In genomic region chr1:155052761-155053166, GRCm38 (mm10) we compare ENCODE assay signal across 9 mouse cellular contexts. TPM values are rescaled to one million over a fixed set of nuclear protein-coding genes. Genes with fewer than 3 reads are reported as not detected.
A peak's percentile ranks its signal among the peaks of the same experiment; 100 is the strongest.
DNase-seq lines count a peak whose midpoint lies in the region; ATAC-seq and TF ChIP-seq lines count a peak whose summit lies in the region.
"Had no signal": no experiment of that assay in that cellular context is flagged by ENCODE, and none has a peak within 500 bp of the region (broad histone marks: within the 10 kb centered on the region; RNA-seq: fewer than 3 reads in every experiment).

No protein-coding gene starts in this region.

- peak overlapping the region; percentile 35 for H3K27ac ChIP-seq in gastrocnemius, adult 2 months
- peak overlapping the region; percentile 67; the same call in 1 of the 2 replicates for H3K27ac ChIP-seq in neural tube, embryonic 11.5 days (ENCODE audit: low read depth, low read length)
- peak overlapping the region; percentile 49 for H3K27ac ChIP-seq in limb, embryonic 14.5 days (replicated peaks; ENCODE audit: low read depth, low read length)
- H3K27ac ChIP-seq in liver, embryonic 12.5 days, result no peak overlapping the region

- TF ChIP-seq POLR2A in limb, embryonic 14.5 days (IDR thresholded peaks at IDR 0.05; ENCODE audit: borderline replicate concordance, extremely low read depth, insufficient read depth, insufficient read length), result no peak

- H3K9ac ChIP-seq in neural tube, embryonic 11.5 days (ENCODE audit: low read length), result peak overlapping the region; percentile 26; the same call in 1 of the 2 replicates
- H3K9ac ChIP-seq in limb, embryonic 14.5 days (ENCODE audit: low read depth, low read length, severe bottlenecking), result no peak overlapping the region
- no peak overlapping the region for H3K9ac ChIP-seq in liver, embryonic 12.5 days

- H3K9me3 ChIP-seq in neural tube, embryonic 11.5 days (ENCODE audit: control insufficient read depth, low read length), result no peaks in the 10 kb centered on the region
- H3K9me3 ChIP-seq in limb, embryonic 14.5 days (ENCODE audit: control insufficient read depth, low read length), result no peaks in the 10 kb centered on the region
- H3K9me3 ChIP-seq in liver, embryonic 12.5 days (replicated peaks), result no peaks in the 10 kb centered on the region

- DNase-seq in gastrocnemius, adult 2 months, result no peak
- DNase-seq in gastrocnemius, adult 8-10 months (ENCODE audit: low spot score in 2 of 2), result no peak
- no peak for DNase-seq in neural tube, embryonic 11.5 days (ENCODE audit: low spot score)
- DNase-seq in neural tube, embryonic 10.5 days (ENCODE audit: extremely low spot score, low spot score), result no peak
- DNase-seq in limb, embryonic 14.5 days (ENCODE audit: low spot score), result no peak
- no peak for DNase-seq in liver
- no peak for DNase-seq in testis, postnatal 14 days (ENCODE audit: low spot score)
- DNase-seq: thymus, postnatal 4 days had no signal

- no peak for ATAC-seq in neural tube, embryonic 11.5 days (ENCODE audit: insufficient read depth, low FRiP score, low TSS enrichment)
- ATAC-seq in limb, embryonic 14.5 days (ENCODE audit: low FRiP score, low read depth), result no peak
- ATAC-seq in liver, embryonic 12.5 days, result no peak

- WGBS in neural tube, embryonic 11.5 days, result 23% methylated on average over 9 of the region's 9 CpGs
- 29% methylated on average over 9 of the region's 9 CpGs for WGBS in limb, embryonic 14.5 days
- 50% methylated on average over 9 of the region's 9 CpGs for WGBS in liver, embryonic 12.5 days (ENCODE audit: insufficient replicate concordance)

- peaks cover 24% of the 10 kb centered on the region for H3K4me1 ChIP-seq in neural tube, embryonic 11.5 days (ENCODE audit: control insufficient read depth, insufficient read depth, low read length)
- H3K4me1 ChIP-seq in limb, embryonic 14.5 days (ENCODE audit: control insufficient read depth, insufficient read depth, low read length), result peaks cover 43% of the 10 kb centered on the region
- peaks cover 39% of the 10 kb centered on the region for H3K4me1 ChIP-seq in liver, embryonic 12.5 days

- intact Hi-C loops in gastrocnemius, adult 2 months (cut with DNase I), result loop anchor here (10.0 kb wide), 1 partner anchor 482 kb away; no protein-coding TSS in a partner anchor

- H3K27me3 ChIP-seq in neural tube, embryonic 11.5 days (ENCODE audit: control insufficient read depth, insufficient read depth, low read length), result no peaks in the 10 kb centered on the region
- no peaks in the 10 kb centered on the region for H3K27me3 ChIP-seq in limb, embryonic 14.5 days (ENCODE audit: control insufficient read depth, insufficient read depth, low read length)
- no peaks in the 10 kb centered on the region for H3K27me3 ChIP-seq in liver, embryonic 12.5 days (replicated peaks)

- no peak overlapping the region for H3K4me2 ChIP-seq in neural tube, embryonic 11.5 days (ENCODE audit: low read depth)
- H3K4me2 ChIP-seq in limb, embryonic 14.5 days (replicated peaks; ENCODE audit: low read depth, low read length, severe bottlenecking), result no peak overlapping the region
- H3K4me2 ChIP-seq in liver, embryonic 12.5 days, result no peak overlapping the region

- no peaks in the 10 kb centered on the region for H3K36me3 ChIP-seq in neural tube, embryonic 11.5 days (ENCODE audit: control insufficient read depth, insufficient read depth, low read length)
- no peaks in the 10 kb centered on the region for H3K36me3 ChIP-seq in limb, embryonic 14.5 days (ENCODE audit: control insufficient read depth, insufficient read depth, low read length)
- H3K36me3 ChIP-seq in liver, embryonic 12.5 days, result no peaks in the 10 kb centered on the region

- no peak for TF ChIP-seq CTCF in gastrocnemius, adult 2 months (IDR thresholded peaks at IDR 0.05)

- H3K4me3 ChIP-seq in gastrocnemius, adult 2 months, result no peak overlapping the region
- H3K4me3 ChIP-seq in neural tube, embryonic 11.5 days (ENCODE audit: low read depth, low read length), result no peak overlapping the region
- no peak overlapping the region for H3K4me3 ChIP-seq in limb, embryonic 14.5 days (replicated peaks; ENCODE audit: low read length)
- H3K4me3 ChIP-seq in liver, embryonic 12.5 days, result no peak overlapping the region

RNA-seq across cellular contexts. Expression of gene Ier5, which starts 46.7 kb away (rescaled TPM):
- total RNA-seq in gastrocnemius, adult 2 months (2021), result 1 to 10 TPM; 4.6 to 4.7 TPM
- total RNA-seq in gastrocnemius, adult 8-10 months (2022), result 1 to 10 TPM; 4.7 to 9.9 (median 6.4) TPM
- polyA plus RNA-seq in neural tube, embryonic 11.5 days (2014; fragmentation: Nextera tagmentation; extraction: Ambion mirVana), result 17.3 and 19.3 TPM in 2 replicates
- polyA plus RNA-seq in limb, embryonic 14.5 days (2012; rRNA removed), result 25.1 and 25.3 TPM in 2 replicates
- 13.6 and 16.2 TPM in 2 replicates for polyA plus RNA-seq in limb, embryonic 14.5 days (2014; fragmentation: Nextera tagmentation; extraction: Ambion mirVana)
- 6.1 and 6.9 TPM in 2 replicates for polyA plus RNA-seq in liver, embryonic 12.5 days (2016; fragmentation: Nextera tagmentation; extraction: Ambion mirVana)
